Mouse (Mus musculus) left cerebral cortex, adult 2 months (tissue): ENCODE measurements at regions not wholly inside any gene's neighbourhood (a gene's known extent, or its start where the extent isn't known, plus 50 kb on each side); places are given as distances from the start of the nearest gene placed in this dataset.
"Not testable (repeated sequence)": the region's sequence is repeated elsewhere in the genome, so short reads cannot be mapped to it uniquely, and the experiment has no call there.

Experiments used
- DNase-seq, 2 experiments: peaks; one replicate each; pipeline ENCODE4 v3.0.0; 2021 to 2022; ENCODE audit warnings: low spot score in 2 of 2, mixed read lengths in 1 of 2; ENCODE audit errors: extremely low spot score in 1 of 2
- H3K27ac ChIP-seq: fragments of 200-600 bp; 2 replicates; pipeline ENCODE4 v1.8.1; 2022
- H3K4me3 ChIP-seq: fragments of 200-600 bp; 2 replicates; pipeline ENCODE4 v1.8.1; 2022
- CTCF ChIP-seq: fragments of 200-600 bp; IDR thresholded peaks from 2 replicates; pipeline ENCODE4 v1.8.1; 2022; ENCODE audit warnings: antibody characterized with exemption, mild to moderate bottlenecking, moderate library complexity
- intact Hi-C: fragments of 180-260 bp; cut with DNase I; formaldehyde crosslinking; loops from one replicate; pipeline ENCODE4 v1.15.1; 2025

GRCm38 (mm10) chr12:48387724-48388123 lies 994.7 kb upstream of the Foxg1 start:
- DNase-seq = no peak
- Histone ChIP-seq H3K27ac (no peak overlapping the region), H3K4me3 (no peak overlapping the region)
- intact Hi-C loops = no loop called here
- TF ChIP-seq CTCF = no peak

DNA sequence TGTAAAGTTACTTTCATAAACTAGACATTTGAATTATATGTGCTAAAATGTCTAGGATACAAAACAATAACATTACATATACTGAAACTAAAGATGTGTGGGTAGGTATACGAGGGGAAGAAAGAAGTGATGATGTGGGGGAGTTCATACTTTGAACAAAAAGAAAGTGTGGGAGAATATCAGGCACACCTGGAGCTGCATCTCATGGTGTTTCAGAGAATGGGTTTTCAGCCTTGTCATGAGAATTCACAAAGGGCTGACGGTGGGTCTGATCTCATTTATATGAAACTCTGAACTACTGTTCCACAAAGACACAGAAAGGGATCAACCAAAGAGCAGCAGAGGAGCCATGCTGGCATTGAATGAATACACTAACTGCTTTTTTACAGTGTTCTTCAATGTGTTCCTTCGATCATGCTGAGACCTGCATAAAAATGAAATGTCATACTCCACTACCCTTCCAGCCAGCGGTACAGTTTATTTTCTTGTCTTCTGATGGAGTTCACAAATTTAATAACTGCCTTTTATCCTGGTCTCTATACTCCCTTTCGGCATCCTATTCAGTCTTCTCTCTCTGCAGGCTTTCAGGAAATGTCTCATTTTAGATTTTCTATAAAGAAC lies 994.2 kb upstream of the Foxg1 start:
- Histone ChIP-seq H3K27ac (no peak overlapping the region), H3K4me3 (no peak overlapping the region)
- DNase-seq = no peak
- intact Hi-C loops = no loop called here
- TF ChIP-seq CTCF = no peak

DNA sequence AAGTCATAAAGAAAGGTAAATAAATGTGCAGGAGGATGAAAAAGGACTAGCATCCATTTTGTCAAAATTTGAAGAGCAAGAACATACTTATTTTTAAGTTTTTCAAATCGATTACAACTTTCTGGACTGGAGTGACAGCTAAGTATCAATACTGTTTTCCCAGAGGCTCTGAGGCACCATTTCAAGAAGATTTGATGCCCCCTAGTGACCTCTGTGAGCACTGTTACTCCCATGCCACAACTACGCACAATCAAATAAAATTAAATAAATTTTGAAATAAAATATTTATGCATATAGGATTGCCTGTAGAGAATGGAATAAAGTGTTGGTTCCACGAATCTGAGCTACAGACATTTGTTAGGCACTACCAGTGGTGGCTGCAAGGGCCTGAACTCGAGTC lies 991.5 kb upstream of the Foxg1 start:
- Histone ChIP-seq H3K4me3 (no peak overlapping the region), H3K27ac (no peak overlapping the region)
- TF ChIP-seq CTCF = peak; percentile 43; the same call in 1 of the 2 replicates
- DNase-seq = no peak
- intact Hi-C loops = no loop called here

- H3K4me3 ChIP-seq = no peak overlapping the region
- intact Hi-C loops = no loop called here
- no peak for DNase-seq
- no peak overlapping the region for H3K27ac ChIP-seq
- no peak for TF ChIP-seq CTCF
Measured at GRCm38 (mm10) chr12:48439333-48440046, 943.0 kb upstream of the Foxg1 start.

DNA sequence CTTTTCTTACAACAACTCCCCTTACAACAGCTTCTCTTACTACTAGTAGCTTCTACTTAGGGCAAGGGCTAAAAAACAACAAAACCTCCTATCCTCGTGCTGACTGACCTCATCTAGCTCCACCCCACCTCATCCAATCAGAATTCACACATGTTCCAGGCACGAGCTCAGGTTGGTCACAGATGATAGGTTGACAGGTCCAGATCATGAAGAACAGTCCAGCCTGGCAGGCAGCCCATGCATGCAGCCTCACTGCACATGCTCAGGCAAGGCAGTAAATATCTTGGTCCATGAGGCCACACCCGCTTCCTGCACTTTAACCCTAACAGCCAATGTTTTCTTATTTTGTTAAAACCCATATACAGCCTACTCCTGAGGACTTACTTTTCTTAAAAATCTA lies 933.7 kb upstream of the Foxg1 start:
- H3K4me3 ChIP-seq, DNase-seq, intact Hi-C loops, H3K27ac ChIP-seq: not testable (repeated sequence)

DNA sequence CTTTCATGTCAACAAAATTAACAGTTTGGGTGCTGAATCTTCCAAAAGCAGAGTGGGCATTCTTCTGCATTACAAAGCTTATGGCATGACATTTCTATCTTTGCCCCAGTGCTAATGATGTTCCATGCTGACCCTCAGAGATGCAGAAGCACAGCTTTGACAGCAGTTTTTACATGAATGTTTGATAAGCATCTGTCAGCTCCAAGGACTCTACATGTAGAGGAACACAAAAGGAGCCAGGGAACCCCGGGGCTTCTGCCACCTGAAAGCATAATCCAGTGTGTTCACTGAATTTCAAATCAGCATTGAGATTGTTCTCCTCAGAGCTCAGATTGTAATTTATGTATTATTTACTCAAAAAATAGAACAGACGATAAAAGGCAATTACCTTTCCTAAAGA lies 920.1 kb upstream of the Foxg1 start:
- no peak for TF ChIP-seq CTCF
- intact Hi-C loops = no loop called here
- H3K4me3 ChIP-seq = no peak overlapping the region
- DNase-seq = no peak
- no peak overlapping the region for H3K27ac ChIP-seq

GRCm38 (mm10) chr12:48500735-48501134 lies 881.7 kb upstream of the Foxg1 start:
- no peak for TF ChIP-seq CTCF
- no peak for DNase-seq
- Histone ChIP-seq H3K27ac (no peak overlapping the region), H3K4me3 (no peak overlapping the region)
- intact Hi-C loops = no loop called here

DNA sequence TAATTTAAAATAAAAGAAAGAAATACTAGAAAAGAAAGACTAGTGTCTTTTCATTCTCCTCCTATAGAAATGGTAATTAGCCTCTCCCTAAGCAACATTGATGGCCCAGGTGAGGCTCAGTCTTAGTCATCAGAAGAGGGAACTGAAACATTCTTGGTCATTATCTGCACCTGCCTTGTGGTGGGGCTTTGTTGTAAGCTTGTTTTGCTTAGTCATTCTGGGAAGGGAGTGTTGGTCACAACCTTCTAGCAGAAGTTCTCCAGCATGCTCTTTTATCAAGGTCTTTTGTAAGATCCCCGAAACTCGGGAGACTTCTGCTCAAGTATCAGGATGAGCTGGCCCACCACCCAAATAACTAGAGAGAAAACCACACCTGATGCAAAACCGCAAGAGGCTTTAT lies 870.9 kb upstream of the Foxg1 start:
- DNase-seq = no peak
- intact Hi-C loops = no loop called here
- Histone ChIP-seq H3K27ac (no peak overlapping the region), H3K4me3 (no peak overlapping the region)
- no peak for TF ChIP-seq CTCF

DNA sequence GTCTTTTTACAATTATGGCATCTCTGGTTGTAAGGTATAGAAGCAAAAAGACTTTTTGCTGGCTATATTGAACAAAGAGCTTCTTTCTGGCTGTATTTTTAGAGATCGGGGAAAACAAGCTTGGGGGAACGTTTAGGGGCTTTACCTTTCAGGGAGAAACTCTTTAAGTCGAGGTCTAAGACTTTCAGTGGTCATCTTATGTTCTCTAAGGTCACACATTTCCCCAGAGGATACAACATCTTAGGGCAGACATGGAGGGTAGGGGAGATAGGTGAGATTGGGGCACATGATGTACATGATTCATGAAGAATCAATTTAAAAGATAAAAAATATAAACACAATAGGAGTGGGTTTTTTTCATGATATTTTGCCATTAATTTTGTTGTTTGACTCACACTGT lies 870.2 kb upstream of the Foxg1 start:
- Histone ChIP-seq H3K4me3 (no peak overlapping the region), H3K27ac (no peak overlapping the region)
- intact Hi-C loops = no loop called here
- no peak for DNase-seq
- no peak for TF ChIP-seq CTCF

- Histone ChIP-seq H3K27ac (no peak overlapping the region), H3K4me3 (no peak overlapping the region)
- no peak for TF ChIP-seq CTCF
- no peak for DNase-seq
- intact Hi-C loops = no loop called here
Measured at GRCm38 (mm10) chr12:48521996-48522395, 860.5 kb upstream of the Foxg1 start.

DNA sequence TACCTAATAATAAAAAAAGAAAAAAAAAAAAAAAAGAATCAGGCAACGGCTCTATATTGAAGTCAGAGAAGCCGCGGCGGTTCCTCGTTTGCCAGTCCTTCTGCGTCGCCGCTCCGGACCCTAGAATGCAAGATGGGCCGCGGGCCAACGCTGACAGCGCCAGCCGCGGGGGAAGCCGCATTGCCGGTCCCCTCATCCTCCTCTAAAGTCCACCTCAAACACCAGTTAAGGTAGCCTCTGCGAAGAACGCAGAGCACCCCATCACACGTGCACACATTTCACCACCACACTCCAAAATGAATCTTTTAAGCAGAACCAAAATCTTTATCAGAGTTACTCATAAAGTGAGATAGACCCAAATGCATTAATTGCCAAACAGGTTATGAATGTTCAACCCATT lies 822.8 kb upstream of the Foxg1 start:
- H3K27ac ChIP-seq, intact Hi-C loops, DNase-seq: not testable (repeated sequence)

GRCm38 (mm10) chr12:48604401-48605197 lies 777.9 kb upstream of the Foxg1 start:
- no peak overlapping the region for H3K27ac ChIP-seq
- intact Hi-C loops = no loop called here
- DNase-seq = no peak
- no peak for TF ChIP-seq CTCF
- no peak overlapping the region for H3K4me3 ChIP-seq

More for the DNA sequence above, 822.8 kb upstream of the Foxg1 start:
- H3K4me3 ChIP-seq = not testable (repeated sequence)

GRCm38 (mm10) chr12:48605423-48605822 lies 777.0 kb upstream of the Foxg1 start:
- intact Hi-C loops = no loop called here
- no peak overlapping the region for H3K27ac ChIP-seq
- TF ChIP-seq CTCF = no peak
- no peak overlapping the region for H3K4me3 ChIP-seq
- no peak for DNase-seq
